Mouse (Mus musculus) testis, adult 2 months (tissue): ENCODE measurements around the gene Ahdc1. TPM values are rescaled to one million over a fixed set of nuclear protein-coding genes. Genes with fewer than 3 reads are reported as not detected.

ENCODE experiments used
- H3K27ac ChIP-seq: fragments of 200-500 bp; 2 replicates; pipeline ENCODE4 v1.5.1; 2012; ENCODE audit warnings: low read depth, low read length; ENCODE audit not compliant: control insufficient read depth, insufficient read depth
- H3K27me3 ChIP-seq: fragments of 200-500 bp; 2 replicates; pipeline ENCODE4 v1.6.1; 2012; ENCODE audit warnings: mild to moderate bottlenecking, low read length, moderate library complexity; ENCODE audit not compliant: control insufficient read depth, insufficient read depth
- H3K36me3 ChIP-seq: fragments of 200-500 bp; 2 replicates; pipeline ENCODE4 v1.6.1; 2012; ENCODE audit warnings: mild to moderate bottlenecking, low read length; ENCODE audit not compliant: control insufficient read depth, insufficient read depth
- H3K4me1 ChIP-seq: fragments of 200-500 bp; 2 replicates; pipeline ENCODE4 v1.6.1; 2012; ENCODE audit warnings: low read length; ENCODE audit not compliant: control insufficient read depth, insufficient read depth
- H3K4me3 ChIP-seq: fragments of 200-500 bp; 2 replicates; pipeline ENCODE4 v1.5.1; 2012; ENCODE audit warnings: low read depth, mild to moderate bottlenecking, low read length, moderate library complexity, mixed read lengths; ENCODE audit not compliant: control insufficient read depth
- CTCF ChIP-seq: fragments of 200-500 bp; IDR thresholded peaks from 2 replicates; pipeline ENCODE4 v1.5.1; 2012; ENCODE audit warnings: low read depth, mild to moderate bottlenecking, inconsistent platforms, low read length, moderate library complexity; ENCODE audit not compliant: control insufficient read depth, insufficient read depth, insufficient replicate concordance
- POLR2A ChIP-seq: fragments of 200-500 bp; IDR thresholded peaks from 2 replicates; pipeline ENCODE4 v1.6.1; 2012; ENCODE audit warnings: low read depth, mild to moderate bottlenecking, inconsistent platforms, low read length, moderate library complexity; ENCODE audit not compliant: control insufficient read depth
- polyA plus RNA-seq: library from polyadenylated mRNA; depleted of rRNA; stranded (reverse); fragments of >200 nt; gene quantifications from 2 replicates; pipeline ENCODE4 v1.2.3, GENCODE M21; 2012; rRNA removed

Gene Ahdc1
- polyA plus RNA-seq, result 59.1 and 65.0 TPM in 2 replicates

DNA sequence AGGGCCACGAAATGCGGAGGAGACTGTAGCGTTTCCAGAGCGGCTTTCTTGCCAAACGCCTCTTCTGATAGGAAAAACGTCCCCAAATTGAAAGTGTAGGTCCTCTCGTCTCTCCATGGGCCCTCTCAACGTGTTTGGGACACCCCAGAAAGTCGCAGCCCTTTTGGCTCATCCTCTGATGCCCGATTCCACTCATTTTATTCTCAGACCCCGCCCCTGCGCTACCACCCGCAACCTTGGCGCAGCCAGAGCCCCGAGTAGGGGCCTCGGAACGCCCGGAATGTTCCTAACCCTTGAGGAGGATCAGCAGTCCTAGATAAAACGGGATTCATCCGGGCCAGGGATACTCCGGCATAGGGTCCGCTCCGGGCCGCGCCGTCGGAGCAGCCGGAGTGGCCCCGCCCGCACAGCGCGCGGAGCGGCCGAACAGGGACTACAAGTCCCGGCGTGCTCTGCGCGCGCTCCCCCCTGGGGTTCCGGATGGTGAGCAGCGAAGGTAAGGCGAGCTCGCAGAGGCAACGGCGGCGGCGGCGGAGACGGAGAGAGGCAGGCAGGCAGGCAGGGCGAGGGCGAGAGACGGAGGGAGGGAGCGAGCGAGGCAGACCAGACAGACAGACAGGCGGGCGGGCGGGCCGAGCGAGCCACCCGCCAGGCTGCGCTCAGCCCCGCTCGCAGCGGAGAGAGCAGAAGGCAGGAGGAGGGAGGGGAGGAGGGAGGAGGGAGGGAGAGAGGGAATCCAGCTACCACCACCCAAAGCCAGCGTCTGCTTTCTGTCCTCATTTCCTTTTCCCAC, at the start of gene Ahdc1:
Ahdc1 (plus strand) TSS at position 233 of the 793 bp plus-strand sequence.
- no peaks in the 10 kb centered on the region for H3K36me3 ChIP-seq
- peak within 1 kb of the TSS; percentile 79 for H3K27ac ChIP-seq
- no peaks in the 10 kb centered on the region for H3K27me3 ChIP-seq
- peak within 1 kb of the TSS; percentile 86 for H3K4me3 ChIP-seq
- H3K4me1 ChIP-seq, result peaks cover 25% of the 10 kb centered on the region
- no peak for TF ChIP-seq CTCF
- peak; percentile 60 for TF ChIP-seq POLR2A

DNA sequence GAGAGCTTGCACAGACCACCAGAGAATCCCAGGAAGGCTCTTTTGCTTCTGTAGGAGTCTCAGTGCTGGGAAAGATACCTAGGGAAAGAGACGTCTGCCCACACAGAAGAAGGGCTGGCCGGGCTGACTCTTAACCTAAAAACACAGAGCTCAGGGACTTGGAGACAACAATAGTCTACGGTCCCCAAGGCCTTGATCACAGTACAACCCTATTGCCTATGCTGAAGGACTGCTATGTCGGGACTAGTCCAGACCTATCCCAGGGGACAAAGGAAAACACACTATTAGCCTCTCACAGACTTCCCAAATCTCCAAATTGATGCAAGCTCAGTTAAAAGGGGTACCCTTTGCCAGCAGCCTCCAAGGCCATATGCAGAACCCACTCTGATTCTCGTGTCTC, 49.2 kb upstream of the Ahdc1 start:
- no peaks in the 10 kb centered on the region for H3K36me3 ChIP-seq
- H3K27me3 ChIP-seq, result no peaks in the 10 kb centered on the region
- peaks cover 4% of the 10 kb centered on the region; the same call in 1 of the 2 replicates for H3K4me1 ChIP-seq
- TF ChIP-seq POLR2A (no peak), CTCF (no peak)
- peak overlapping the region; percentile 39 for H3K27ac ChIP-seq
- H3K4me3 ChIP-seq, result no peak overlapping the region

DNA sequence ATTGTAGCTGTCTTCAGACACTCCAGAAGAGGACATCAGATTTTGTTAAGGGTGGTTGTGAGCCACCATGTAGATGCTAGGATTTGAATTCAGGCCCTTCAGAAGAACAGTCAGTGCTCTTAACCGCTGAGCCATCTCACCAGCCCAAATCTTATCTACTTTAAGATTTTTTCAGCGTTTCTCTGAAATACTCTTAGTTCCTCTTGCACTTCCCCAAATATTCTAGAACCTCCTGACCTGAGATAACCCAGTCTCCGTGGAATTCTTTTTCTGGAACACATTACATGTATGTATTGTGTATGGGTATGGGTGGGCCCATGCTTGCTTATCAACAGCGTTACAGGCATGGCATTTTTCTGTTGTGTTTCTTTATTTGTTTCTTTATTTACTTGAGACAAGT, 48.4 kb upstream of the Ahdc1 start:
- Histone ChIP-seq H3K27ac (no peak overlapping the region), H3K27me3 (no peaks in the 10 kb centered on the region), H3K36me3 (no peaks in the 10 kb centered on the region), H3K4me1 (peaks cover 4% of the 10 kb centered on the region; the same call in 1 of the 2 replicates), H3K4me3 (no peak overlapping the region)
- TF ChIP-seq POLR2A (no peak), CTCF (no peak)

DNA sequence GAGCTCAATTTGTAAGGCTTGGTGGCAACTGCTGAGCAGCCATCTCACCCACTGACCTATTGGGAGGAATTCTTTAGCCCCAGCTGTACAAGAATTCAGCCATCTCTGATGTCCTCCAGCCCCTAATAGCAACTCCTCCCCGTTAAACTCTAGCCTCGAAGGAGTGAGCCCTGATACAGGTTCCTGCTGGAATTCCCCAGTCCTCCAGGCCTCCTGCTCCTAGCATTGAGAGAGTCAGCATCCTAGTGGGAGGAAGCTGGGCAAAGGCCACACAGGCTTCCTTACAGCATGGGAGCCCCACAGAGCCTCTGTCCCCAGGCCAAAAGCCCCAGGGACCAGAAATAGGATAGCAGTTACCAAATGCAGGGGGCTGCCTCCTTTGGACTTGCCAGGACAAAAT, 47.6 kb upstream of the Ahdc1 start:
- Histone ChIP-seq H3K4me3 (no peak overlapping the region), H3K36me3 (no peaks in the 10 kb centered on the region), H3K27ac (0 out of 2 replicates have a peak overlapping the region, but pooled peaks have one; percentile 9), H3K27me3 (no peaks in the 10 kb centered on the region), H3K4me1 (peaks cover 4% of the 10 kb centered on the region; the same call in 1 of the 2 replicates)
- no peak for TF ChIP-seq POLR2A
- no peak for TF ChIP-seq CTCF

DNA sequence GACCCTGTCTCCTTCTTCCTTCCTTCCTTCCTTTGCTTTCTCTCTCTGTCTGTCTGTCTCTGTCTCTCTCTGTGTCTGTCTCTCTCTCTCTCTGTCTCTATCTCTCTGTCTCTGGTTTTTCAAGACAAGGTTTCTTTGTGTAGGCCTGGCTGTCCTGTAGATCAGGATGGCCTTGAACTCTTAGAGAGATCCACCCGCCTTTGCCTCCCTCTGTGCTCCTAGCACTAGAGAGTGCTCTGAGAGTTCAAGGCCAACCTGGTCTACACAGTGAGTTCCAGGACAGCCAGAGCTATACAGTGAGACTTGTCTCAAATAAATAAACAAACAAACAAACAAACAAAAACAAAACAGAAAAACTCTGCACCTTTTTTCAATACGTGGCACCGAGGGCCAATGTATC, 47.0 kb upstream of the Ahdc1 start:
- Histone ChIP-seq H3K4me1 (peaks cover 4% of the 10 kb centered on the region; the same call in 1 of the 2 replicates), H3K27me3 (no peaks in the 10 kb centered on the region), H3K36me3 (no peaks in the 10 kb centered on the region), H3K4me3 (no peak overlapping the region), H3K27ac (no peak overlapping the region)
- TF ChIP-seq CTCF, result no peak
- TF ChIP-seq POLR2A, result no peak

DNA sequence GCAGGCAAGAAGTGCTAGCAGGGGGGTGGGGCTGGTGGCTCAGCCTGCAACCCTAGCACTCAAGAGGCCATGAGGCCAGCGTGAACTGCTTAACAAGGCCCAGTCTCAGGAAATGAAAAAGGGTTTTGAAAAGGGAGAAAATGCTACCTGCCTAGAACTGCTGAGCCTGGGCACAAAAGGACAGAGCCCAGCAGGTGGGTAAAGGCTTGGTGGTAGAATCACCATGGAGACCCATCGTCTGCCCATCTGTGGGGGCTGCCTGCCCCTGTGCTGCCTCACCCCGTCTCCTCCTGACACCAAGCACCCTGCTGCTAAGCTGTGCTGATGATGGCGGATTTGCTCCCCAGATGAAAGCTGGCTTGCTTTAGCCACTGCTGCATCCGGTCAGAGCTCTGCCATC, 46.6 kb upstream of the Ahdc1 start:
- Histone ChIP-seq H3K4me3 (no peak overlapping the region), H3K4me1 (peaks cover 4% of the 10 kb centered on the region; the same call in 1 of the 2 replicates), H3K27ac (no peak overlapping the region), H3K27me3 (no peaks in the 10 kb centered on the region), H3K36me3 (no peaks in the 10 kb centered on the region)
- TF ChIP-seq POLR2A (no peak), CTCF (no peak)

DNA sequence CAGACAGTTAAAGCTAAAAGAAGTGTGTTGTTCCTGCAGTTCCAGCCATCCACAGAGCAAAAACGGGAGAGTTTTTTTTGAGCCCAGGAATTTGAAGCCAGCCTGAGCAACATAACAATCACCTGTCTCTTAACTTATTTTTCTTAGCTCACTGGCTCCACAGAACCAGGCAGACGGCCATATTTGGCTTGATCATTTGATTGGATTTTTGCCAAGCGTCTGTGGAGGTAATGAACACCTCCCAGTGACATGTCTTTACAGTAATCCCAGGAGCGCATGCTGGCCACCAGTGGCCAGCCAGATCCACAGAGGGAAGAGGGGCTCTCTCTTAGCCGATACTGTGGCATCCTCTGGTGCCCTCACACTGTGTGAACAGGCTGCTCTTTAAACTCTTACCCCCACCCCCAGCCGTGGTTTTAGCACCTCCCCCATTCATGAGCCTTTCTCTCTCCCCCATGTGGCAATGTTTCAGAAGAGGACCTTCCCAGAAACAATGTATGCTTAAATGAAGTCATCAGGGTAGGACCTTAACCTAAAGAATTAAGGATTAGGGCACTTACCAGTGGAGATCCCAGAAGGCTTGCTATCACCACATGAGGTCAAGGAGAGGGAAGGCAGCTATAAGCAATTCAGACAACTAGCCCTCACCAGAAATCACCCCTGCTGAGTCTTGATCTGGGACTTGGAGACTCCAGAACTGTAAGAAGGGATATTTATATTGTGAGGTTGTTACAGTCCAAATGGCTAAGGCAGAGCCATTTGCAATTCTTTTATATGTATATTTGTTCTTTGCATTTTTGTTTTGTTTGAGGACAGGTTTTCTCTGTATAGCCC, 42.7 kb upstream of the Ahdc1 start:
- H3K27me3 ChIP-seq, result no peaks in the 10 kb centered on the region
- TF ChIP-seq CTCF (no peak), POLR2A (no peak)
- no peaks in the 10 kb centered on the region for H3K36me3 ChIP-seq
- no peak overlapping the region for H3K27ac ChIP-seq
- no peaks in the 10 kb centered on the region for H3K4me1 ChIP-seq
- no peak overlapping the region for H3K4me3 ChIP-seq
